8 mouse cellular contexts compared by ENCODE assay signal in the genomic region with DNA sequence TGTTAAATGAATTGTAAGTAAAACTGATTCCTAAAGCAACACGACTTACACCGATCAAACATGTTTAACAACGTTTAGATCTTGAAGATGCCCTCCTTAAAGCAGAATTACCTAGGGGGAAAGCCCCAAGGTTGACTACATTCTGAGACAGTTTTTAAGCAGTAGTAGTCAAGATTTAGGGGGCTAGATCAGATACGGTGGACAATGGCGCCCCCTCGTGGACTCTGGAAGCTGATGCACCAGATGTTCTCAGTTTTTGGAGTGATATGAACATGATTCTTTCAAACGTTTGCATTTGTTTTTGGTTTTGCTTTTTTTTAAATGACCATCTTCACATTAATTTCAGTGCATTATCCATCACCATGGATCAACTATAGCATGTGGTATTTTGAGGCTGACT. TPM values are rescaled to one million over a fixed set of nuclear protein-coding genes. Genes with fewer than 3 reads are reported as not detected.
DNase-seq lines count a peak whose midpoint lies in the region; TF ChIP-seq lines count a peak whose summit lies in the region.

No protein-coding gene starts in this region.

- H3K4me3 ChIP-seq in C2C12 (ENCODE audit: insufficient read depth, poor library complexity, severe bottlenecking), result no peak overlapping the region
- H3K4me3 ChIP-seq in cerebellum, adult 2 months (replicated peaks; ENCODE audit: insufficient read depth, low read depth, low read length), result no peak overlapping the region

- 12% methylated on average over 7 of the region's 7 CpGs for WGBS in cerebellum, adult 2 months

- no peaks in the 10 kb centered on the region for H3K36me3 ChIP-seq in C2C12 (ENCODE audit: control insufficient read depth, insufficient read depth)

- H3K79me3 ChIP-seq in C2C12 (ENCODE audit: low read depth), result no peaks in the 10 kb centered on the region

- no peaks in the 10 kb centered on the region for H3K79me2 ChIP-seq in C2C12 (ENCODE audit: control insufficient read depth, insufficient read depth)

- H3ac ChIP-seq in C2C12 (ENCODE audit: control insufficient read depth, insufficient read length, low read depth), result no peak overlapping the region

- H3K27ac ChIP-seq in cerebellum, adult 2 months (ENCODE audit: insufficient read depth, low read length), result no peak overlapping the region

- no peaks in the 10 kb centered on the region for H3K4me1 ChIP-seq in cerebellum, adult 2 months (ENCODE audit: control insufficient read depth, insufficient read depth, low read length)

- TF ChIP-seq POLR2A in cerebellum, adult 2 months (IDR thresholded peaks at IDR 0.05; ENCODE audit: borderline replicate concordance, insufficient read depth, low read length), result no peak

- TF ChIP-seq CTCF in C2C12 (IDR thresholded peaks at IDR 0.05; ENCODE audit: control insufficient read depth, insufficient read depth, insufficient read length), result peak; percentile 49
- peak; percentile 81 for TF ChIP-seq CTCF in cerebellum, adult 2 months (IDR thresholded peaks at IDR 0.05; ENCODE audit: borderline replicate concordance, insufficient read depth, low read depth, low read length)

- H3K27me3 ChIP-seq in C2C12 (ENCODE audit: control insufficient read depth, insufficient read depth, insufficient read length), result peaks cover 3% of the 10 kb centered on the region
- no peaks in the 10 kb centered on the region; the same call in 1 of the 2 replicates for H3K27me3 ChIP-seq in cerebellum, adult 2 months (ENCODE audit: control insufficient read depth, insufficient read depth, low read length)

- DNase-seq in NIH3T3 (ENCODE audit: low read depth), result peak; percentile 90
- DNase-seq in cerebellum, adult 2 months, result peak; percentile 43 to 62
- peak; percentile 68 to 70 for DNase-seq in frontal cortex, postnatal 36 days (ENCODE audit: low spot score in 2 of 2)
- DNase-seq in layer of hippocampus, adult 11-12 months (ENCODE audit: low spot score), result peak; percentile 65
- DNase-seq in lung, postnatal 10 days, result peak; percentile 76
- peak; percentile 73 to 80 for DNase-seq in right cerebral cortex, adult 2 months (ENCODE audit: low spot score in 2 of 2)
- peak; percentile 55 for DNase-seq in urinary bladder, adult 2 months (ENCODE audit: low spot score)

TF ChIP-seq in C2C12, 6 proteins besides CTCF, POLR2A, EP300 and RAD21:
- TF ChIP-seq FOSL1 (IDR thresholded peaks at IDR 0.05; ENCODE audit: insufficient read depth, low read length, poor library complexity, severe bottlenecking), result no peak
- no peak for TF ChIP-seq CEBPB (IDR thresholded peaks at IDR 0.05; ENCODE audit: low read depth)
- no peak for TF ChIP-seq MYOD1 (IDR thresholded peaks at IDR 0.05; ENCODE audit: control insufficient read depth, insufficient read length, low read depth)
- no peak for TF ChIP-seq MYOG (IDR thresholded peaks at IDR 0.05; ENCODE audit: control insufficient read depth, extremely low read depth, insufficient read length)
- no peak for TF ChIP-seq USF1 (IDR thresholded peaks at IDR 0.05; ENCODE audit: low read depth)
- no peak for TF ChIP-seq MAX (IDR thresholded peaks at IDR 0.05)
TF ChIP-seq in C2C12: peak in this region for 0.

RNA-seq across cellular contexts. Expression of a gene that starts 24.8 kb away (rescaled TPM):
- 2.5 TPM for polyA plus RNA-seq in C2C12 (2012; fragmentation: generic; extraction: Trizol)
- polyA plus RNA-seq in cerebellum, adult 2 months (2012; rRNA removed), result 14.4 and 18.2 TPM in 2 replicates
- 20.3 and 20.6 TPM in 2 replicates for polyA plus RNA-seq in urinary bladder, adult 2 months (2012; rRNA removed)

RNA-seq across cellular contexts. Expression of a gene that starts 51.8 kb away (rescaled TPM):
- polyA plus RNA-seq in C2C12 (2012; fragmentation: generic; extraction: Trizol), result 0.34 TPM
- polyA plus RNA-seq in cerebellum, adult 2 months (2012; rRNA removed), result 220 and 223 TPM in 2 replicates
- 93.3 and 101 TPM in 2 replicates for polyA plus RNA-seq in urinary bladder, adult 2 months (2012; rRNA removed)

RNA-seq across cellular contexts. Expression of a gene that starts 58.0 kb away (rescaled TPM):
- polyA plus RNA-seq in C2C12 (2012; fragmentation: generic; extraction: Trizol), result 0.01 TPM
- 2.3 and 2.7 TPM in 2 replicates for polyA plus RNA-seq in cerebellum, adult 2 months (2012; rRNA removed)
- 5.9 and 7.8 TPM in 2 replicates for polyA plus RNA-seq in urinary bladder, adult 2 months (2012; rRNA removed)

Comparison
In these comparisons a context has a peak if more than half of its experiments do, and no peak if none do; other contexts are left out.
1. RNA of a gene that starts 51.8 kb away (polyA plus RNA-seq): 220 to 223 TPM in cerebellum, adult 2 months and 93.3 to 101 TPM in urinary bladder, adult 2 months; 0.34 TPM in C2C12 (single experiment); every median in the first group is over 10 times any median in the second.
2. Peak in every context shown above with its lines, with median percentiles within 50 percentile points of each other: DNase-seq.